Mouse (Mus musculus) neural tube, embryonic 14.5 days (tissue): ENCODE measurements around the gene Cd300lf. TPM values are rescaled to one million over a fixed set of nuclear protein-coding genes. Genes with fewer than 3 reads are reported as not detected.

Experiments used
- ATAC-seq: fragments of 200-750 bp; cut with Nextera tagmentation; 2 replicates; pipeline ENCODE4 v1.8.0; 2017; ENCODE audit warnings: low read depth, mild to moderate bottlenecking, moderate TSS enrichment, moderate library complexity
- H3K27ac ChIP-seq: fragments of 300-500 bp; sonication (generic); 2 replicates; pipeline ENCODE4 v1.5.1; 2014; ENCODE audit warnings: low read depth, mild to moderate bottlenecking, control low read depth, low read length, moderate library complexity, mixed read lengths
- H3K27me3 ChIP-seq: fragments of 300-500 bp; sonication (generic); 2 replicates; pipeline ENCODE4 v1.6.1; 2014; ENCODE audit warnings: low read length; ENCODE audit not compliant: control insufficient read depth, insufficient read depth
- H3K36me3 ChIP-seq: fragments of 300-500 bp; sonication (generic); 2 replicates; pipeline ENCODE4 v1.6.1; 2014; ENCODE audit warnings: low read length, mixed read lengths; ENCODE audit not compliant: control insufficient read depth, insufficient read depth
- H3K4me1 ChIP-seq: fragments of 300-500 bp; sonication (generic); 2 replicates; pipeline ENCODE4 v1.6.1; 2014; ENCODE audit warnings: low read length; ENCODE audit not compliant: control insufficient read depth, insufficient read depth
- H3K4me2 ChIP-seq: fragments of 300-500 bp; sonication (generic); 2 replicates; pipeline ENCODE4 v1.6.1; 2014; ENCODE audit warnings: mild to moderate bottlenecking, low read depth, low read length, control low read depth
- H3K4me3 ChIP-seq: fragments of 300-500 bp; sonication (generic); 2 replicates; pipeline ENCODE4 v1.5.1; 2014; ENCODE audit warnings: low read depth, low read length, control low read depth, mixed read lengths
- H3K9ac ChIP-seq: fragments of 300-500 bp; sonication (generic); replicated peaks from 2 replicates; pipeline ENCODE4 v1.6.1; 2014; ENCODE audit warnings: low read depth, mild to moderate bottlenecking, control low read depth, low read length, mixed read lengths
- H3K9me3 ChIP-seq: fragments of 300-500 bp; sonication (generic); 2 replicates; pipeline ENCODE4 v1.6.1; 2016; ENCODE audit warnings: low read length; ENCODE audit not compliant: control insufficient read depth
- WGBS: fragments of 180-500 bp; shearing (Covaris S2); extraction: QIAGEN DNeasy Blood & Tissue Kit; methylation state at CpG from one replicate; pipeline ENCODE4 v1.1.7; 2014; 5-methylcytosine and 5-hydroxymethylcytosine counted together
- polyA plus RNA-seq: library from polyadenylated mRNA; unstranded; fragments of >200 nt; fragmentation: Nextera tagmentation; extraction: Ambion mirVana; gene quantifications from 2 replicates; pipeline ENCODE4 v1.2.1, GENCODE M21; 2014

Cd300lf gene
- polyA plus RNA-seq, 1 experiment from 2014 or later = 0.11 TPM

DNA sequence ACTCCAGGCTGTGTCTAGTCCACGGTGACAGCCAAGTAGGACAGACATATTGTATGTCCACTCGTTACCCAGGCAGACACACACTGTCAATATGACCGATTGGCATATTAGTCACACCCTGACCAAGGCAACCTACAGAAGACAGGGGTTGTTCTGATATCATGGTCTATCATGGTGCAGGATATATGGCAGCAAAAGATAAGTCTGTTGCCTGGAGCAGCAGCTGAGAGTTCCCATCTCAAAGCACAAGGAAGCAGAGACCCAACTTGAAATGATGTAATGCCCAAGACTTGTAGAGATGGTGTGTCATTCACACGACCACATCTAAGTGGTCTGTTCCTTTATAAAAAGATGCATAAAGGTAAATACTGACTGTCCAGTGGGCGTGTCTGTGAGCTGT lies 55.1 kb downstream of the Cd300lf start:
- ATAC-seq = no peak
- WGBS = 92% methylated on average over 5 of the region's 5 CpGs
- H3K27me3 ChIP-seq = no peaks in the 10 kb centered on the region; the same call in none of the 2 replicates

DNA sequence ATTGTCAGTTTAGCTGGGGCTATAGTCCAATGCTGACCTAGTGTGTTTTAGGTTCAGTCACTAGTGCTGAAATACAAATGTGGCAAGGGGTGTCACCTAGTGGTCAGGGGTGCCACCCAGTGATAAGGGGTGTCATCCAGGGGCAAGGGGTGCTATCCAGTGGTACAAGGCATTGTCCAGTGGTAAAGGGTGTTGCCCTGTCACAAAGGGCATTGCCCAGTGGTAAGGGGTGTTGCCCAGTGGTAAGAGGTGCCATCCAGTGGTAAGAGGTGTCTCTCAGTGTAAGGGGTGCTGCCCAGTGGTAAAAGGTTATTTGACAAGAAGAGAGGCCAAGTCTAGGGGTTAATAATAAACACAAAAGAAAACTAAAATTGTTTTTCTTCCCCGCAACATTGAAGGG lies 56.4 kb downstream of the Cd300lf start:
- H3K9ac ChIP-seq = no peak overlapping the region
- WGBS = 100% methylated on average over 1 of the region's 1 CpGs
- H3K27ac ChIP-seq = no peak overlapping the region
- no peak overlapping the region for H3K4me2 ChIP-seq
- H3K27me3 ChIP-seq = no peaks in the 10 kb centered on the region
- no peaks in the 10 kb centered on the region for H3K36me3 ChIP-seq
- no peak for ATAC-seq
- no peaks in the 10 kb centered on the region for H3K4me1 ChIP-seq
- no peaks in the 10 kb centered on the region for H3K9me3 ChIP-seq
- H3K4me3 ChIP-seq = no peak overlapping the region

More for the DNA sequence above, 55.1 kb downstream of the Cd300lf start:
- no peak overlapping the region for H3K9ac ChIP-seq
- H3K4me1 ChIP-seq = no peaks in the 10 kb centered on the region; the same call in 1 of the 2 replicates
- H3K36me3 ChIP-seq = no peaks in the 10 kb centered on the region
- H3K4me3 ChIP-seq = no peak overlapping the region
- no peak overlapping the region for H3K4me2 ChIP-seq
- H3K27ac ChIP-seq = no peak overlapping the region
- no peaks in the 10 kb centered on the region for H3K9me3 ChIP-seq

DNA sequence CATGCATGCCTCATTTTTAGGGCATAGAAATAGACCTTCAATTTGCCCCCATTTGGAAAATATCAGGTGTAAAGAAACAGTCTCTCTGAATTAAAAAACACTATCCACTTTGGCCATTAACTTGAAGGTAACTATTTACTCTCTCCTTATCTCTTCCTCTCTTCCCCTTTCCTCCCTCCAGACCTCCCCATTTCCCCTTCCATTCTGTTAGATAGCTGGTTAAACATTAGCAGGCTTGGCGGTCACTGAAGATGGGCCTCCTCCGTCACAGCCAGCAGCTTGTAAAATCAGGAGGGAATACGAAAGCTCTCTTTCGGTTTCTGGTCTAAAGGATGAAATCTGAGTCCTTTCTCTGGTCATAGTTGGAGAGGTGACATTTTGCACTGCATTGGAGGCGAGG lies 57.9 kb downstream of the Cd300lf start:
- Histone ChIP-seq H3K27ac (no peak overlapping the region), H3K9ac (no peak overlapping the region), H3K4me1 (peaks cover 11% of the 10 kb centered on the region), H3K4me2 (no peak overlapping the region), H3K4me3 (no peak overlapping the region), H3K9me3 (no peaks in the 10 kb centered on the region), H3K36me3 (no peaks in the 10 kb centered on the region), H3K27me3 (no peaks in the 10 kb centered on the region)
- 38% methylated on average over 5 of the region's 5 CpGs for WGBS
- ATAC-seq = no peak

DNA sequence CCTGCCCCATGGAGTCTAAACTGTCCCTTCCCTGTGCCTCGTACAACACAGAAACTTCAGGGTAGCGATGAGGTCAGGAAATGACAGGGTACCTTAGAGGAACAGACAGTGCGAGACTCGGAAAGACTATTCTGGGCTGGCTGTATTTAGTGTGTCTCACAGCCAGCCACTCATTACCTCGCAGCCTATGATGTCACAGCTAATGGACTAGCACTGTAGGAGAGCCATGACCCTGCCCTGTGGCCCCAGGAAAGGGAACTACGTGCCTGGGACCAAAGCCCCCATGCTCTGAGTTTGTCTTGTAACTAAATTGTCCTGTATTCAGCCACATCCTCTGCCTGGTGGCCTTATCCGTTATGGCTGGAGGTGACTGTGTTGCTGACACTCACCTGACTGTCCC lies 58.4 kb downstream of the Cd300lf start:
- Histone ChIP-seq H3K9ac (no peak overlapping the region), H3K27me3 (no peaks in the 10 kb centered on the region), H3K4me1 (peaks cover 12% of the 10 kb centered on the region), H3K4me2 (no peak overlapping the region), H3K4me3 (no peak overlapping the region), H3K27ac (no peak overlapping the region), H3K9me3 (no peaks in the 10 kb centered on the region), H3K36me3 (no peaks in the 10 kb centered on the region)
- no peak for ATAC-seq
- whole genome bisulfite sequencing = 72% methylated on average over 7 of the region's 7 CpGs

DNA sequence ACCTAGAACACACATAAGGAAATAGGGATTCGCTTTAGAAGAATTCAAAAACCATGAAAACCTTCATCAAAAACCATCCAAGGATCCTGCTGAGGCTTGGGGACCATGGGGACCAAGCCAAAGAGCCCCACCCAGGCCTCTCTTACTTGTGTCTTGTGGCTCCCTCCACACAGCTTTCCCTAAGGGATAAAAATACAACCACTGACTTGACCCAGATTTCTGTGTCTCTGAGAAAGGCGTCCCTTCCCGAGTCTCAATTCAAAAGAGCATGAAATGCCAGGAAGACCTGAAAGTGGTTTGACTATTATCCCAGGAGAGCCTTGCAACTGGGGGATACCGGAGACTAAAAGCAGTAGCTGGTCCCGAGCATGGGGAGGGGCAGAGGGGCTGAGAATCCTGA lies 60.8 kb downstream of the Cd300lf start:
- no peak overlapping the region for H3K9ac ChIP-seq
- ATAC-seq = no peak

DNA sequence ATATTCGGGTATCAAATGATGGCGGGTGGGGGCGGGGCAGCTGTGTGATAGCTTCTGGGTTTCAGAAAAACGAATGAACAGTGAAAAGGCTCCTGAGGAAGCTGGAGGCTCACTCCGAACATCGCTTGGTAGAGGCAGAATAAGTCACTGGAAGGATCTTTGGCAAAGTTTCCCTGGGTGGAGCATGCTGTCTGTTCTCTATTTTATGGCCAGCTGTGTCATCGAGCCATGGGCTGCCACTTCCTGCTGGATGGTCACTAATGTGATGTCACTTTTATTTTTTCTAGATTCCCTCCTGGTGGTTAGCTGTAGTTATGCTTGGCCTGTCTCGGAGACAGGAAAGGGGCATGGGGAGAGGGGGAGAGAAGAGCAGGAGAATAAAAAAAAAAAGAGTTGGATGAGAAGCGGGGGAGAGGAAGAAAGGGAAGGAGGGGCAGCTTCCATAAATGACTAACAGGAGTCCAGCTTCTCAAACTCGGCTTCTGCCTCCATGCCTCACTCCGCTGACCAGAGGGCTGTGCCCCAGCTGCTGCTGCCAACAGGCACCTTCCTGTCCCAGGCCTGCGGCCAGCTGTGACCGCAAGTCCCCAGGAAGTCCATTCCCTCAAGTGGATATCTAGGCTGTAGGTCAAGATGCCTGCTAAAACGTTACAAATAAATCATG lies 62.0 kb downstream of the Cd300lf start:
- Histone ChIP-seq H3K9ac (no peak overlapping the region), H3K4me1 (peaks cover 12% of the 10 kb centered on the region), H3K4me3 (no peak overlapping the region), H3K27me3 (0 out of 2 replicates have a peak, but pooled peaks cover 5% of the 10 kb centered on the region), H3K4me2 (peak overlapping the region; percentile 36; the same call in 1 of the 2 replicates), H3K9me3 (no peaks in the 10 kb centered on the region), H3K27ac (no peak overlapping the region), H3K36me3 (no peaks in the 10 kb centered on the region)
- 16% methylated on average over 14 of the region's 14 CpGs for WGBS
- ATAC-seq = no peak

More for the DNA sequence above, 60.8 kb downstream of the Cd300lf start:
- Histone ChIP-seq H3K36me3 (no peaks in the 10 kb centered on the region), H3K4me3 (no peak overlapping the region), H3K4me2 (no peak overlapping the region), H3K9me3 (no peaks in the 10 kb centered on the region), H3K27me3 (0 out of 2 replicates have a peak, but pooled peaks cover 5% of the 10 kb centered on the region), H3K27ac (no peak overlapping the region), H3K4me1 (peaks cover 12% of the 10 kb centered on the region)
- 69% methylated on average over 5 of the region's 5 CpGs for WGBS

DNA sequence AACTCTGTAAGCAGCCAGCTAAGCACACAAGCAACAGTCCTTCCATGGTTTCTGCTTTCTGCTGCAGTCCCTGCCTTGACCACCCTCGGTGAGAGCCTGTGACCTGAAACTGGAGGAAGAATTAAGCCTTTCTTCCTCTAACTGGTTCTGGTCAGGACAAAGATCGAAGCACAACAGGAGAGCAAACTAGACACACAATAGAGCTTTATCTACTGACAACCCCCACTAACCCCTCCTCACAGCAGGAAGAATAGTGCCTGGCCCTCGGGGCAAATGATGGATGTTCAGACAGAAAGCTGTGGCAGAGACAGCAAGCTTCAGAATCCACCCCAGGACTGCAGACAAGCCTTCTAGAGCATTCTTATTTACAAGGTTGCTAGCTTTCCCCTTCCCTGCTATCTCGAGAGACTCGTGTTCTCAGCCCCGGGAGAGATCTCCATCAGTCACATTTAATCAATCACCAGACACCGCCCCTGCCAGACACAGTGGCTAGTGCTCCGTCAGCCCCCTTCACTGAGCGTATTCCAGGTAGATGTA lies 62.7 kb downstream of the Cd300lf start:
- Histone ChIP-seq H3K27ac (no peak overlapping the region), H3K4me3 (no peak overlapping the region), H3K9ac (no peak overlapping the region), H3K4me2 (peak overlapping the region; percentile 36; the same call in 1 of the 2 replicates), H3K36me3 (no peaks in the 10 kb centered on the region), H3K9me3 (no peaks in the 10 kb centered on the region), H3K27me3 (0 out of 2 replicates have a peak, but pooled peaks cover 5% of the 10 kb centered on the region), H3K4me1 (peaks cover 12% of the 10 kb centered on the region)
- ATAC-seq = no peak
- WGBS = 3% methylated on average over 9 of the region's 9 CpGs

DNA sequence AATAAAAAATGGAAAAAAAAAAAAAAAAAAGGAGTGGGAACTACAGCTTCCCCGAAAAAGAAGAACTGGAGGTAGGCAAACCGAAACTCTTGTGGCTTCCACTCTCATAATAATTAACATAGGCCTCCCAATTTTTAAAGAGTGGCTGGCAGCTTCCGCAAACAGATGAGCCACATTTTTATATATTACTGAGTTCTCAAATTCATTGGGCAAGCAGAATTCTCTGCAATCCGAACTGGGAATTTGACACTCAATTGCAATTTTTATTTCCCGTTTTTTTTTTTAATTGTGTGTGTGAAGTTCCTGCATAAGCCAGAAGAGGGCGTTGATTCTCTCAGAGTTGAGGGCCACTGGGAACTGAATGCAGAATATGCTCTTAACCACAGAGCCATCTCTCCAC lies 67.0 kb downstream of the Cd300lf start:
- Histone ChIP-seq H3K27me3 (0 out of 2 replicates have a peak, but pooled peaks cover 5% of the 10 kb centered on the region), H3K4me2 (no peak overlapping the region), H3K27ac (no peak overlapping the region), H3K36me3 (no peaks in the 10 kb centered on the region), H3K9me3 (no peaks in the 10 kb centered on the region), H3K9ac (no peak overlapping the region), H3K4me1 (peaks cover 8% of the 10 kb centered on the region), H3K4me3 (no peak overlapping the region)
- WGBS = 74% methylated on average over 6 of the region's 6 CpGs
- ATAC-seq = no peak
